Mouse (Mus musculus) ES-Bruce4 (cell line): ENCODE measurements around the gene Abcb9.

Source experiments
- CTCF ChIP-seq: IDR thresholded peaks from one replicate; pipeline ENCODE4 v1.8.1; 2011; ENCODE audit warnings: low read depth, low read length
- EP300 ChIP-seq: IDR thresholded peaks from 2 replicates; pipeline ENCODE4 v1.6.1; 2011; ENCODE audit warnings: low read depth, low read length; ENCODE audit not compliant: insufficient read depth
- POLR2A ChIP-seq: IDR thresholded peaks from one replicate; pipeline ENCODE4 v1.8.1; 2011; ENCODE audit warnings: low read length; ENCODE audit not compliant: insufficient read depth

DNA sequence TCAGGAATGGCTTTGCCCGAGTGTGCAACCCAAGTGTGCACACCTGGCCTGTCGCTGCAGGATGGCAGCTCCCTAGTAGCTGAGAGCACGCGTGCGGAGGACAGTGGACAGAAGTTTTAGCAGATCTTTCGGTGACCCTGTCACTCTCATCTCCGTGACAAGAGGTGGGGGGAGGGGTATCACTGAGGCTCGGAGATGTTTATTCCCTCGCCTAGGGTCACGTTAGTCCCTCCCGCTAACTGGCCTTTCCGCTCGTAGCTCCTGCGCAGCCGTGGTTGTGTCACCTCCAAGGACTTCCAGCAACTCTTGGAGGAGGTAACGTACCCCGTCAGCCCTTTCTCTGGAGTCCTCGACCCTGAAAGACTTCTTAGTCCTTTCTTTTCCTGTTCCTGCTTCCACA, 16.9 kb upstream of the Abcb9 start:
- TF ChIP-seq CTCF (no peak), EP300 (no peak), POLR2A (no peak)
